Mouse (Mus musculus) stomach, postnatal 0 days (tissue): ENCODE measurements around the gene Ttc7.

Source experiments
- CTCF ChIP-seq: IDR thresholded peaks from 2 replicates; pipeline ENCODE4 v1.5.1; 2016; ENCODE audit warnings: antibody characterized with exemption, low read depth, mild to moderate bottlenecking, moderate library complexity
- EP300 ChIP-seq: optimal IDR thresholded peaks from 2 replicates; pipeline ENCODE3; 2016; ENCODE audit warnings: antibody characterized with exemption

- TF ChIP-seq CTCF = no peak
- TF ChIP-seq EP300 = no peak
These were observed 27.8 kb downstream of the Ttc7 start for GRCm38 (mm10) chr17:87310497-87310896.
